Mouse (Mus musculus): ENCODE results near the gene Asic2. TPM values are rescaled to one million over a fixed set of nuclear protein-coding genes. Genes with fewer than 3 reads are reported as not detected.
"Not testable (repeated sequence)": the region's sequence is repeated elsewhere in the genome, so short reads cannot be mapped to it uniquely, and the experiment has no call there.

Gene Asic2
- total RNA-seq, 2 experiments from 2014 or later: not detected

GRCm38 (mm10) chr11:81405951-81406350 lies 562.3 kb downstream of the Asic2 start:
- ATAC-seq (replicated peaks; ENCODE audit: low FRiP score, low TSS enrichment, poor library complexity, severe bottlenecking): no peak

- no peak for ATAC-seq (replicated peaks; ENCODE audit: low FRiP score, low TSS enrichment, poor library complexity, severe bottlenecking)
These were observed 566.0 kb downstream of the Asic2 start for GRCm38 (mm10) chr11:81402263-81402662.

- ATAC-seq (replicated peaks; ENCODE audit: low FRiP score, low TSS enrichment, poor library complexity, severe bottlenecking): no peak
These were observed 575.4 kb downstream of the Asic2 start for GRCm38 (mm10) chr11:81392855-81393254.

GRCm38 (mm10) chr11:81386185-81386584 lies 582.1 kb downstream of the Asic2 start:
- no peak for ATAC-seq (replicated peaks; ENCODE audit: low FRiP score, low TSS enrichment, poor library complexity, severe bottlenecking)

GRCm38 (mm10) chr11:81385547-81385946 lies 582.7 kb downstream of the Asic2 start:
- no peak for ATAC-seq (replicated peaks; ENCODE audit: low FRiP score, low TSS enrichment, poor library complexity, severe bottlenecking)

- ATAC-seq (replicated peaks; ENCODE audit: low FRiP score, low TSS enrichment, poor library complexity, severe bottlenecking): peak; percentile 52; the same call in 1 of the 2 replicates
These were observed 593.4 kb downstream of the Asic2 start for GRCm38 (mm10) chr11:81374841-81375240.

GRCm38 (mm10) chr11:81374003-81374710 lies 594.1 kb downstream of the Asic2 start:
- ATAC-seq (replicated peaks; ENCODE audit: low FRiP score, low TSS enrichment, poor library complexity, severe bottlenecking): no peak

- no peak for ATAC-seq (replicated peaks; ENCODE audit: low FRiP score, low TSS enrichment, poor library complexity, severe bottlenecking)
These were observed 596.7 kb downstream of the Asic2 start for GRCm38 (mm10) chr11:81371545-81371944.

- no peak for ATAC-seq (replicated peaks; ENCODE audit: low FRiP score, low TSS enrichment, poor library complexity, severe bottlenecking)
These were observed 597.8 kb downstream of the Asic2 start for GRCm38 (mm10) chr11:81370426-81370810.

- ATAC-seq (replicated peaks; ENCODE audit: low FRiP score, low TSS enrichment, poor library complexity, severe bottlenecking): no peak
These were observed 598.5 kb downstream of the Asic2 start for GRCm38 (mm10) chr11:81369497-81370425.

GRCm38 (mm10) chr11:81364442-81364841 lies 603.8 kb downstream of the Asic2 start:
- ATAC-seq (replicated peaks; ENCODE audit: low FRiP score, low TSS enrichment, poor library complexity, severe bottlenecking): no peak

- no peak for ATAC-seq (replicated peaks; ENCODE audit: low FRiP score, low TSS enrichment, poor library complexity, severe bottlenecking)
These were observed 605.8 kb downstream of the Asic2 start for GRCm38 (mm10) chr11:81362461-81362860.

- no peak for ATAC-seq (replicated peaks; ENCODE audit: low FRiP score, low TSS enrichment, poor library complexity, severe bottlenecking)
These were observed 607.2 kb downstream of the Asic2 start for GRCm38 (mm10) chr11:81361040-81361439.

- not testable (repeated sequence) for ATAC-seq (replicated peaks; ENCODE audit: low FRiP score, low TSS enrichment, poor library complexity, severe bottlenecking)
These were observed 617.8 kb downstream of the Asic2 start for GRCm38 (mm10) chr11:81350498-81350897.

GRCm38 (mm10) chr11:81331977-81332376 lies 636.3 kb downstream of the Asic2 start:
- no peak for ATAC-seq (replicated peaks; ENCODE audit: low FRiP score, low TSS enrichment, poor library complexity, severe bottlenecking)

- ATAC-seq (replicated peaks; ENCODE audit: low FRiP score, low TSS enrichment, poor library complexity, severe bottlenecking): no peak
These were observed 637.3 kb downstream of the Asic2 start for GRCm38 (mm10) chr11:81330982-81331381.

- no peak for ATAC-seq (replicated peaks; ENCODE audit: low FRiP score, low TSS enrichment, poor library complexity, severe bottlenecking)
These were observed 640.2 kb downstream of the Asic2 start for GRCm38 (mm10) chr11:81328088-81328487.

GRCm38 (mm10) chr11:81323146-81323545 lies 645.1 kb downstream of the Asic2 start:
- ATAC-seq (replicated peaks; ENCODE audit: low FRiP score, low TSS enrichment, poor library complexity, severe bottlenecking): no peak

GRCm38 (mm10) chr11:81322466-81322865 lies 645.8 kb downstream of the Asic2 start:
- no peak for ATAC-seq (replicated peaks; ENCODE audit: low FRiP score, low TSS enrichment, poor library complexity, severe bottlenecking)

- no peak for ATAC-seq (replicated peaks; ENCODE audit: low FRiP score, low TSS enrichment, poor library complexity, severe bottlenecking)
These were observed 678.2 kb downstream of the Asic2 start for GRCm38 (mm10) chr11:81290041-81290440.

GRCm38 (mm10) chr11:81283185-81283584 lies 685.1 kb downstream of the Asic2 start:
- no peak for ATAC-seq (replicated peaks; ENCODE audit: low FRiP score, low TSS enrichment, poor library complexity, severe bottlenecking)

All from megakaryocyte-erythroid progenitor cell, adult 5-6 weeks (primary cell).